20 mouse cellular contexts compared by ENCODE assay signal in the genomic region with DNA sequence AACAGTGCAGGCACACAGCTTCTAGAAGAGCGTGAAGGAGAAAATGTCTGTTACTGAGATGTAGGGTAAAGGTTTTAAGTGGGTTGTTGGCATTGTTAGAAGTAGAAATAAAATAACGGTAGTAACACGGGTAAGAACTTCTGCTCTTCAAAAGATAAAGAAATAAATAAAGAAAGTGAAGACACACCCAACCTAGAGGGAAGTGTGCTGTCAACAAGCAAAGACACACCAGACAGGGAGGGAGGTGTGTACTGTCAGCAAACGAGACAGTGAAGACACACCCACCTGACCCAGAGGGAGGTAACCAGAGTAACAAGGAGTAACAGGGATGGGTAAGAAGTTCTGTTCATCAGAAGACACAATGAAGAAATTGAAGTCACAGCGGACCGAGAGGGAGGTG.
"Had no signal": no experiment of that assay in that cellular context is flagged by ENCODE, and none has a peak within 500 bp of the region (broad histone marks: within the 10 kb centered on the region; RNA-seq: fewer than 3 reads in every experiment).

No protein-coding gene starts in this region.

- H3K4me1 ChIP-seq: limb, embryonic 15.5 days; liver, embryonic 15.5 days; lung, embryonic 15.5 days; midbrain, embryonic 12.5 days; midbrain, embryonic 15.5 days; neural tube, embryonic 12.5 days; neural tube, embryonic 15.5 days; stomach, embryonic 15.5 days had no signal

- H3K9ac ChIP-seq: limb, embryonic 12.5 days; limb, embryonic 15.5 days; liver, embryonic 15.5 days; lung, embryonic 15.5 days; midbrain, embryonic 12.5 days; midbrain, embryonic 15.5 days; neural tube, embryonic 12.5 days; neural tube, embryonic 15.5 days; stomach, embryonic 15.5 days had no signal

- ATAC-seq: midbrain, embryonic 15.5 days had no signal

- H3K4me3 ChIP-seq: limb, embryonic 12.5 days; limb, embryonic 15.5 days; liver, embryonic 15.5 days; lung, embryonic 15.5 days; midbrain, embryonic 12.5 days; midbrain, embryonic 15.5 days; neural tube, embryonic 12.5 days; neural tube, embryonic 15.5 days; stomach, embryonic 15.5 days had no signal

- H3K27ac ChIP-seq: limb, embryonic 12.5 days; limb, embryonic 15.5 days; liver, embryonic 15.5 days; lung, embryonic 15.5 days; midbrain, embryonic 12.5 days; midbrain, embryonic 15.5 days; neural tube, embryonic 12.5 days; neural tube, embryonic 15.5 days; stomach, embryonic 15.5 days had no signal

- H3K27me3 ChIP-seq: lung, embryonic 15.5 days; neural tube, embryonic 12.5 days; stomach, embryonic 15.5 days had no signal

- H3K36me3 ChIP-seq: limb, embryonic 12.5 days; limb, embryonic 15.5 days; liver, embryonic 15.5 days; lung, embryonic 15.5 days; midbrain, embryonic 12.5 days; midbrain, embryonic 15.5 days; neural tube, embryonic 12.5 days; neural tube, embryonic 15.5 days; stomach, embryonic 15.5 days had no signal

- H3K9me3 ChIP-seq: limb, embryonic 12.5 days; limb, embryonic 15.5 days; liver, embryonic 15.5 days; lung, embryonic 15.5 days; midbrain, embryonic 12.5 days; midbrain, embryonic 15.5 days; neural tube, embryonic 12.5 days; neural tube, embryonic 15.5 days; stomach, embryonic 15.5 days had no signal

- H3K4me2 ChIP-seq: limb, embryonic 12.5 days; limb, embryonic 15.5 days; liver, embryonic 15.5 days; lung, embryonic 15.5 days; midbrain, embryonic 12.5 days; midbrain, embryonic 15.5 days; neural tube, embryonic 12.5 days; neural tube, embryonic 15.5 days; stomach, embryonic 15.5 days had no signal

- DNase-seq: kidney, adult 18-20 months; kidney, adult 9 months; kidney, postnatal 14 days; kidney, postnatal 4 days; left cerebral cortex, postnatal 4 days; lung, adult 18-20 months; lung, postnatal 10 days; lung, postnatal 36 days; right cerebral cortex, postnatal 25 days; spleen, adult 18-20 months; thymus, postnatal 25 days had no signal
